Mouse (Mus musculus): ENCODE data around the gene Gpr19. TPM values are rescaled to one million over a fixed set of nuclear protein-coding genes. Genes with fewer than 3 reads are reported as not detected.

The Gpr19 gene
- polyA plus RNA-seq, 1 experiment from 2014 or later, result 38.5 TPM

DNA sequence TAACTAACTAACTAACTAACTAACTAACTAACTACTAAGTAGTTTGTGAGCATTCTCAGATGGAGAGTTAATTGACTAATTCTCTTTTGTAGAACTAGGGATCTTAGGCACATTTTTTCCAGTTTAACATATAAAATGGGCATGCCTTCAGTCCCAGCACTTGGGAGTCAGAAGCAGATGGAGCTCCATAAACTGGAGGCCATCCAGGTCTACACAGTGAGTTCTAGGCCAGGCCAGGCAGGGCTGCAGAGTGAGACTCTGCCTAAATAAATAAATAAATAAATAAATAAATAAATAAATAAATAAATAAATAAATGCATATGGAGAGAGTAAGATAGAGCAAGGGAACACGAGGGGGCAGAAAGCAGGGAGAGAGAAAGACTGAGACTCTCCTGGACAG lies 20.5 kb downstream of the Gpr19 start:
- Histone ChIP-seq H3K27me3 (no peaks in the 10 kb centered on the region), H3K36me3 (replicated peaks) (peaks cover 28% of the 10 kb centered on the region), H3K4me3 (replicated peaks) (no peak overlapping the region), H3K4me1 (peaks cover 22% of the 10 kb centered on the region), H3K27ac (no peak overlapping the region), H3K4me2 (no peak overlapping the region), H3K9me3 (no peaks in the 10 kb centered on the region), H3K9ac (no peak overlapping the region)
- 74% methylated on average over 1 of the region's 1 CpGs for WGBS
- no peak for ATAC-seq (ENCODE audit: low FRiP score)

DNA sequence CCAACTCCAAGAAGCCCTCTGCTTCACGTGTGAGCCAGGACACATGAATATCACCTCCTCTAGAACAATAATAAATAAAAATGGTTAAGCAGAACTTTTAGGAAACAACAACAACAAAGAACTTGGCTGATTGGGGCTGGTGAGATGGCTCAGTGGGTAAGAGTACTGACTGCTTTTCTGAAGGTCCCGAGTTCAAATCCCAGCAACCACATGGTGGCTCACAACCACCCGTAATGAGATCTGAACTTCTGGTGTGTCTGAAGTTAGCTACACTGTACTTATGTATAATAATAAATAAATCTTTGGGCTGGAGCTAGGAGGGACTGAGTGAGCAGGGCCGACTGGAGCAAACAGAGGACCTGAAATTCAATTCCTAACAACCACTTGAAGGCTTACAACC lies 21.1 kb downstream of the Gpr19 start:
- Histone ChIP-seq H3K4me3 (replicated peaks) (no peak overlapping the region), H3K9me3 (no peaks in the 10 kb centered on the region), H3K4me1 (peaks cover 22% of the 10 kb centered on the region), H3K9ac (no peak overlapping the region), H3K27ac (no peak overlapping the region), H3K27me3 (no peaks in the 10 kb centered on the region), H3K36me3 (replicated peaks) (peaks cover 30% of the 10 kb centered on the region), H3K4me2 (no peak overlapping the region)
- no peak for ATAC-seq (ENCODE audit: low FRiP score)
- WGBS, result 89% methylated on average over 4 of the region's 4 CpGs

DNA sequence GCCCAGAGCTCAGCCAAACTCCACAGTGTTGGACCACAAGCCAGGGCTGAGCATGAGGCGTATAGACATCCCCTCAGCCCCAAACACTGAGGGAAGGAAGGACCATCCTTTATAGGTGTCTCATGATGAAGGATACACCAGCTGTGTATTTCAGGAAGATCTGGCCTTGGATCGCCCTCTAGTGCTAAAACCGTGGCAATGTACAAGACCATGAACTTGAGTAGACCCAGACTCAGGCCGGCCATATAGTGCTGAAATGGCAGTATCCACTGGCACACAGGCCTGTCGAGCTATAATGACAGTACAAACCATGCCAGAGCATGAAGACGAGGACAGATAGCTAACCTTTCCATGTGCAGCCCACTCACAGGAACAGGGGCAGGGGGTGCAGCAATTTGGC lies 21.6 kb downstream of the Gpr19 start:
- Histone ChIP-seq H3K4me2 (no peak overlapping the region), H3K4me1 (peaks cover 22% of the 10 kb centered on the region), H3K36me3 (replicated peaks) (peaks cover 26% of the 10 kb centered on the region), H3K9me3 (no peaks in the 10 kb centered on the region), H3K4me3 (replicated peaks) (no peak overlapping the region), H3K9ac (no peak overlapping the region), H3K27me3 (no peaks in the 10 kb centered on the region), H3K27ac (no peak overlapping the region)
- WGBS, result 81% methylated on average over 6 of the region's 6 CpGs
- 0 out of 2 replicates have a peak, but pooled peaks have one; percentile 15 for ATAC-seq (ENCODE audit: low FRiP score)

DNA sequence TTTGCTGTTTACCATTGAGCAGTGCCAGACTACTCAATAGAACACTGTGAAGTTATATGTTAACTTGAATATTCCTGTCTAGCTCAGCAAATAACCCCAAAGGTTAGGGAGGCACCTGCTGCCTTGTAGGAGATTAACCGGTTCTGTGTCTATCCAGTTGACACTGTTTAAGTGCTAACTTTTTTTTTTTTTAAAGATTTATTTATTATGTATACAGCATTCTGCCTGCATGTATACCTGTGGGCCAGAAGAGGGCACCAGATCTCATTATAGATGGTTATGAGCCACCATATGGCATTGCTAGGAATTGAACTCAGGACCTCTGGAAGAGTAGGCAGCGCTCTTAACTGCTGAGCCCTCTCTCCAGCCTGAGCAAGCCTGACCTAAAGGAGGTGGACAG lies 25.4 kb downstream of the Gpr19 start:
- Histone ChIP-seq H3K36me3 (replicated peaks) (peaks cover 59% of the 10 kb centered on the region), H3K4me2 (no peak overlapping the region), H3K4me1 (no peaks in the 10 kb centered on the region), H3K9me3 (no peaks in the 10 kb centered on the region), H3K9ac (no peak overlapping the region), H3K27ac (no peak overlapping the region), H3K27me3 (no peaks in the 10 kb centered on the region), H3K4me3 (replicated peaks) (no peak overlapping the region)
- no peak for ATAC-seq (ENCODE audit: low FRiP score)
- WGBS, result 82% methylated on average over 2 of the region's 2 CpGs

DNA sequence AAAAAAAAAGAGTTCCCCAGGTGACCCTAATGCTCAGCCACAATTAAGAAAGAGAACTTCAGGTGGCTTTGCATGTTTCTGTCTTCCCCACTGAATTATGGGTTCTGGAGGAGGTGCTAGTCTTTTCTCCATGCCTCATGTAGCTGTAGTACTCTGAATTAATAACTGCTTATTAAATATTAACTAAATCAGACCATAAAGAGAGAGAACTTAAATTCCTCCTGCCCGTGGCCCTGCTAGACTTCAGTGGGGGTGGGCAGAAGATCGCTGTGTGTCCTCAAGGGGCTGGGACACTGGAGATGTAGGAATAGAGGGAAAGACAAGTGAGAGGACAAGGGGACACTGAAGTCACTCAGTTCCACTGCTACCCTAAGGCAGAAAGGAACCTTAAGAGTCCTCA lies 26.1 kb downstream of the Gpr19 start:
- Histone ChIP-seq H3K4me2 (no peak overlapping the region), H3K9me3 (no peaks in the 10 kb centered on the region), H3K4me1 (no peaks in the 10 kb centered on the region), H3K27ac (no peak overlapping the region), H3K36me3 (replicated peaks) (peaks cover 66% of the 10 kb centered on the region), H3K27me3 (no peaks in the 10 kb centered on the region), H3K4me3 (replicated peaks) (no peak overlapping the region), H3K9ac (no peak overlapping the region)
- 88% methylated on average over 2 of the region's 2 CpGs for WGBS
- ATAC-seq (ENCODE audit: low FRiP score), result no peak

DNA sequence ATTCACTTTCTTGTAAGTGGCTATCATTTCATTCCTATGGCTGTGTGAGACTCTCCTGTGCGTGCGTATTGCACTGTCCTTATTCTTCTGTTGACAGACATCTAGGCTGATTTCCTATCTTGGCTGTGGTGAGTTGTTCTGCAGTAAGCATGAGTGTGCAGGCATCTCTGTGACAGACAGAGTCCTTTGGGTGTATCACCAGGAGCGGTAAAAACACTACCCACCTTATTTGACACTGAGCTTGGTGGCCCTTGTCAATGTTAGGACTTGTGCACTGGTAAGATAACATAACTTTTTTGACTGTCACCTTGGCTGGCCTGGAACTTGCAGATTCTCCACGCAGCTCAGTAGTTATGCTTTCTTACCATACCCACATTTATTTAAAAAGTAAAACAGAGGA lies 27.5 kb downstream of the Gpr19 start:
- no peak for ATAC-seq (ENCODE audit: low FRiP score)
- H3K27me3 ChIP-seq, result no peaks in the 10 kb centered on the region
- no peak overlapping the region for H3K4me2 ChIP-seq
- H3K27ac ChIP-seq, result no peak overlapping the region
- no peak overlapping the region for H3K4me3 ChIP-seq (replicated peaks)
- no peaks in the 10 kb centered on the region for H3K4me1 ChIP-seq
- H3K9me3 ChIP-seq, result no peaks in the 10 kb centered on the region
- peaks cover 65% of the 10 kb centered on the region for H3K36me3 ChIP-seq (replicated peaks)
- 95% methylated on average over 4 of the region's 4 CpGs for WGBS
- no peak overlapping the region for H3K9ac ChIP-seq

DNA sequence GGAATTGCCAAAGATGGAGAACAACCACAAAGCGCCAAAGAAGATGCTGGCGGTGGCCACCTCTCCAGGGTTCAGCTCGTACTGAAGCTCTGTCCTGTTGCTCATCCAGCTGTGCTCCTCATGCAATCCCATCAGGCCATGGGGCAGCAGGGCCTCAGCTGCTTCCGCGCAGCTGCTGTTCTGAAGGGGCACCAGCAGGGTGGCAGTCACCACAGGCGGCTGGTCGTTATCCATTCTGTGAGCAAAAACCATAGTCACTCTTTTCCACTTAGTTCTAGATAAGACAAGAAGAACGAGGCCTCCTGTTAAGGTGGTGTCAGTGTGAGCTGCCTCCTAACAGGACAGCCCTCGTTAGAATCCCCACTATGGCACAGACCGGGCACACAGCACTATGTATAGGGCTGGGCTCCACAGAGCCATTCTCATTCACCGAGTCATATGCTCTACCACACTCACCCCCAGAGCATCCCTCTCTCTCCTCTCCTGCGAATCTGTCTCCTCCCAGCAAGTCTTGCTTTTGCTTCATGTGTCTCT lies 28.1 kb downstream of the Gpr19 start:
- no peak overlapping the region for H3K4me3 ChIP-seq (replicated peaks)
- WGBS, result 88% methylated on average over 12 of the region's 12 CpGs
- H3K27ac ChIP-seq, result no peak overlapping the region
- no peak overlapping the region for H3K4me2 ChIP-seq
- H3K27me3 ChIP-seq, result no peaks in the 10 kb centered on the region
- no peaks in the 10 kb centered on the region for H3K9me3 ChIP-seq
- H3K36me3 ChIP-seq (replicated peaks), result peaks cover 68% of the 10 kb centered on the region
- no peaks in the 10 kb centered on the region for H3K4me1 ChIP-seq
- H3K9ac ChIP-seq, result no peak overlapping the region
- ATAC-seq (ENCODE audit: low FRiP score), result no peak

DNA sequence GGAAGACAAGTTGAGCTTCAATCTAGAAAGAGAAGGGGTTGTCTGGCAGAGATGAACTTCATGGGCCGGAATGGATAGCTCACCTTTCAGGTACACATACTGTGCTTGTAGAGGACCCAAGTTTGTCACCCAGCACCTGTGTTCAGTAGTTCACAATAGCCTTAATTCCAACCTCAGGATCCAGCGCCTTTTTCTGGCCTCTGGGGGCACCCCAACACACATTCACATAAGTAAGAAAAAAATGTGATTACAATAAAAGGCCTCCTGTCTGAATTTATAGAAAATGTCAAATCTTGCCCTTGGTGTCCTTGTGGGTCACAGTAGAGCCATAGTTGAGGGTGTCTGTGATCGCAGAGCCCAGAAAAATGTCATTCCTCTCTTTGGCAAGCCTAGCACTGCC lies 31.1 kb downstream of the Gpr19 start:
- Histone ChIP-seq H3K27me3 (no peaks in the 10 kb centered on the region), H3K9me3 (no peaks in the 10 kb centered on the region), H3K27ac (no peak overlapping the region), H3K4me1 (peaks cover 7% of the 10 kb centered on the region), H3K36me3 (replicated peaks) (peaks cover 55% of the 10 kb centered on the region), H3K9ac (no peak overlapping the region), H3K4me2 (no peak overlapping the region), H3K4me3 (replicated peaks) (no peak overlapping the region)
- ATAC-seq (ENCODE audit: low FRiP score), result no peak
- 90% methylated on average over 3 of the region's 3 CpGs for WGBS

DNA sequence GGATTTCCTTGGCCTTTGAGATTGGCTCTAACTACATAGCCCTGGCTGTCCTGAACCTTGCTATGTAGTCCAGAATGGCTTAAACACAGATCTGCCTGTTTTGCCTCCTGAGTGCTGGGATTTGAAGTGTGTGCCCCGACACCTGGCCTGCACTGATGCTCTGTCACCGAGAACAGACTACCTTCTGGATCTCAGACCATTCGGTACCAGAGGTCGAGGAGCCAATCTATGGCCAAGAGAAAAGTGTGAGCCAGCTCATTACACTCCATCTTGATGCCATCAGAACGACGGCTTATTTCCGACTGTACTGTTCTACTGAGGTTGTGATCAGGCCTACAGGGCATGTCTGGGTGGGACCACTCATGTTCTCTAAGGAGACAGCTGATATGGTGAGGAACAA lies 32.3 kb downstream of the Gpr19 start:
- Histone ChIP-seq H3K27ac (no peak overlapping the region), H3K27me3 (no peaks in the 10 kb centered on the region), H3K36me3 (replicated peaks) (peaks cover 49% of the 10 kb centered on the region), H3K9me3 (no peaks in the 10 kb centered on the region), H3K4me2 (no peak overlapping the region), H3K4me3 (replicated peaks) (no peak overlapping the region), H3K9ac (no peak overlapping the region), H3K4me1 (peaks cover 18% of the 10 kb centered on the region)
- WGBS, result 93% methylated on average over 7 of the region's 7 CpGs
- no peak for ATAC-seq (ENCODE audit: low FRiP score)

DNA sequence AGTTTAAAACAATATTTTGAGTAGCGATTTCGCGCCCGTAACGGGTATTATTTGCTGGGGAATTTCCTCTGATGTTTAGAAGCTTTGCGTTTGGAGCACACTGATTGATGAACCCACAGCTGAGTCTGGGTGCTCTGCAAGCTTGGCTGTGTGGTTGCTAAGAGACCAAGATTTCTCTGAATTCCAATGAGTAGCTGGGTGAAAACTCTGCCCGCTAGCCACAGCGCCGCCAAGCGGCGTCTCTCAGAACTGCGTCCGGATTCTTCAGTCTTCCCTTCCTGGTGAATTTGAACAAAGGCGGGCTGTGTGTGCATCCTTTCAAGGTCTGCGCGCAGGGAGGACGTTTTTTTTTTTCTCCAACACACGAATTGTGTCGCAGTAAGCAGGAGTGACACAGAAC lies 35.2 kb downstream of the Gpr19 start:
- H3K27ac ChIP-seq, result peak overlapping the region; percentile 75
- peaks cover 18% of the 10 kb centered on the region for H3K4me1 ChIP-seq
- peak; percentile 92 for ATAC-seq (ENCODE audit: low FRiP score)
- 0 out of 2 replicates have a peak overlapping the region, but pooled peaks have one; percentile 33 for H3K9ac ChIP-seq
- H3K4me3 ChIP-seq (replicated peaks), result peak overlapping the region; percentile 29
- WGBS, result under 1% methylated on average over 19 of the region's 19 CpGs
- no peaks in the 10 kb centered on the region for H3K27me3 ChIP-seq
- H3K36me3 ChIP-seq (replicated peaks), result peaks cover 21% of the 10 kb centered on the region
- H3K9me3 ChIP-seq, result no peaks in the 10 kb centered on the region
- peak overlapping the region; percentile 54 for H3K4me2 ChIP-seq

DNA sequence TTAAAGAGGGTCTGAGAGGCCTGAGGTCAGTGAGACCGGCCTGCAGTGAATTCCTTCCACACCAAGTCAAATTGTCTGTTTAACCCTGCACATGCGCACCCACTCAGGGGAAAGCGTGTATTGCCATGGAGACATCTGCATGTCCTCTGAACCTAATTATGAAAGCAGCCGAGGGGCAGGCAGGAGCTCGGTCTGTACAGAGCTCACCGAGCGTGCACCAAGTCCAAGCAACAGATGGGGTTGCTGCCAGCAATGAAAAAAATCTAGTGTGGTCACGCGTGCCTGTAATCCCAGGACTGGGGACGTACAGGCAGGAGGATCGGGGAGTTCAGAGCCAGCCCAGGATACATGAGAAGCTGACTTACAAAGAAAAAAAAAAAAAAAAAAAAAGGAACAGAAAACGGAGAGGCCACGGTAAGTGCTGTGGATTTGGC lies 35.7 kb downstream of the Gpr19 start:
- Histone ChIP-seq H3K9me3 (no peaks in the 10 kb centered on the region), H3K9ac (no peak overlapping the region), H3K36me3 (replicated peaks) (peaks cover 16% of the 10 kb centered on the region), H3K4me2 (peak overlapping the region; percentile 54), H3K4me1 (peaks cover 18% of the 10 kb centered on the region), H3K27me3 (no peaks in the 10 kb centered on the region), H3K4me3 (replicated peaks) (peak overlapping the region; percentile 29), H3K27ac (peak overlapping the region; percentile 75)
- peak; percentile 81 for ATAC-seq (ENCODE audit: low FRiP score)
- 11% methylated on average over 13 of the region's 13 CpGs for WGBS

DNA sequence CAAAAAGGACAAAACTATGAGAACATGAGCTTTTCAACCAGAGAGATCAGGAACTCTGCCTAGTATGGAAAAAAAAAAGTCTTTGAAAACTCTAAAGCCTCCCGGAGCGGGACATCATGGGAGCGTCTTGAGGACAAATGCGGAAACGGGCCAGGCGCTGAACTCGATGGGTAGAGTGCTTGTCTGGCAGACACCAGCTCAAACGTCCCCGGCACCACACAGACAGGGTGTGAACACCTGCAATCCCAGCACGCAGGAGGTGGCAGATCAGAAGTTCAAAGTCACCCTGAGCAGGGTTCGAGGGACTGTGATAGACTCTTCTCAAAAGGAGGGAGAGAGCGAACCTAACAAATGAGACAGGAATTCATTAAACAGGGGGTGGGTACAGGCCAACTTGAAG lies 37.0 kb downstream of the Gpr19 start:
- no peaks in the 10 kb centered on the region for H3K9me3 ChIP-seq
- ATAC-seq (ENCODE audit: low FRiP score), result no peak
- H3K4me3 ChIP-seq (replicated peaks), result no peak overlapping the region
- H3K27ac ChIP-seq, result no peak overlapping the region
- H3K4me2 ChIP-seq, result no peak overlapping the region
- H3K27me3 ChIP-seq, result no peaks in the 10 kb centered on the region
- H3K36me3 ChIP-seq (replicated peaks), result peaks cover 7% of the 10 kb centered on the region; the same call in 1 of the 2 replicates
- H3K4me1 ChIP-seq, result peaks cover 18% of the 10 kb centered on the region
- no peak overlapping the region for H3K9ac ChIP-seq
- 89% methylated on average over 12 of the region's 12 CpGs for WGBS

DNA sequence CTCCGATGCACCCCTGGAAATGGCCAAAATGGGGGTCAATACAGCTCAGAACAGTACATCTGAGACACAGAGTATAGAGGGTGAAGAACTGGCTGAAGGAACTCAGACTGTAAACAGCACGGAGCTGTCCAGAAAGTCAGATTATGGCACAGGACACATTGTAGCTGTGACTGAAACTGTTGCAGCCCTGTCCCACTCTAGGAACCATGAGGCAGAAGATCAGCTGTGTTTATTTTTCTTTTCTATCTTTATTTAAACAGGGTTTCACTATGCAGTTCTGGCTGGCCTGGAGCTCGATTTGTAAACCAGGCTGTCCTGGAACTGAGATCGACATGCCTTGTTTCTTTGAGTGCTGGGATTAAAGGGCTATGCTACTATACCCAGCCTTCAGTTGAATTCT lies 38.1 kb downstream of the Gpr19 start:
- Histone ChIP-seq H3K27me3 (no peaks in the 10 kb centered on the region), H3K4me1 (peaks cover 18% of the 10 kb centered on the region), H3K4me3 (replicated peaks) (no peak overlapping the region), H3K9me3 (no peaks in the 10 kb centered on the region), H3K27ac (no peak overlapping the region), H3K9ac (no peak overlapping the region), H3K4me2 (no peak overlapping the region), H3K36me3 (replicated peaks) (no peaks in the 10 kb centered on the region)
- WGBS, result 88% methylated on average over 4 of the region's 4 CpGs
- no peak for ATAC-seq (ENCODE audit: low FRiP score)
